In genomic region chr8:90964044-90964443, GRCm38 (mm10) we compare ENCODE assay signal across 24 mouse cellular contexts.
A peak's percentile ranks its signal among the peaks of the same experiment; 100 is the strongest.
DNase-seq lines count a peak whose midpoint lies in the region; ATAC-seq and TF ChIP-seq lines count a peak whose summit lies in the region.
"Had no signal": no experiment of that assay in that cellular context is flagged by ENCODE, and none has a peak within 500 bp of the region (broad histone marks: within the 10 kb centered on the region; RNA-seq: fewer than 3 reads in every experiment).

No protein-coding gene starts in this region.

- intact Hi-C loops in left cerebral cortex, adult 2 months (cut with DNase I): no loop called here

- peaks cover 24% of the 10 kb centered on the region for H3K4me1 ChIP-seq in forebrain, embryonic 16.5 days (replicated peaks; ENCODE audit: control insufficient read depth, insufficient read depth, low read length)
- H3K4me1 ChIP-seq in forebrain, embryonic 10.5 days: peaks cover 10% of the 10 kb centered on the region
- peaks cover 7% of the 10 kb centered on the region for H3K4me1 ChIP-seq in midbrain, postnatal 0 days (ENCODE audit: insufficient read depth, low read length)
- peaks cover 31% of the 10 kb centered on the region for H3K4me1 ChIP-seq in midbrain, embryonic 16.5 days (ENCODE audit: control insufficient read depth, insufficient read depth, low read length)

- no peak overlapping the region for H3K4me3 ChIP-seq in forebrain, embryonic 16.5 days (replicated peaks; ENCODE audit: low read length)
- H3K4me3 ChIP-seq in forebrain, embryonic 10.5 days: no peak overlapping the region
- no peak overlapping the region for H3K4me3 ChIP-seq in midbrain, postnatal 0 days (ENCODE audit: low read depth, low read length)
- H3K4me3 ChIP-seq in midbrain, embryonic 16.5 days (ENCODE audit: low read depth, low read length): no peak overlapping the region
- no peak overlapping the region for H3K4me3 ChIP-seq in macrophage (ENCODE audit: inconsistent target)
- H3K4me3 ChIP-seq in left cerebral cortex, adult 2 months: no peak overlapping the region
- H3K4me3 ChIP-seq: embryonic facial prominence, embryonic 15.5 days; erythroblast, embryonic 14.5 days; gastrocnemius, adult 2 months; heart, embryonic 10.5 days; hindbrain, embryonic 15.5 days had no signal

- no peak overlapping the region for H3K4me2 ChIP-seq in forebrain, embryonic 16.5 days (ENCODE audit: low read length)
- H3K4me2 ChIP-seq in midbrain, postnatal 0 days (ENCODE audit: low read depth, low read length, poor library complexity, severe bottlenecking): no peak overlapping the region
- no peak overlapping the region for H3K4me2 ChIP-seq in midbrain, embryonic 16.5 days (ENCODE audit: low read length)
- H3K4me2 ChIP-seq: embryonic facial prominence, embryonic 15.5 days; hindbrain, embryonic 15.5 days had no signal

- WGBS in forebrain, embryonic 16.5 days: 43% methylated on average over 2 of the region's 2 CpGs
- 94% methylated on average over 2 of the region's 2 CpGs for WGBS in forebrain, embryonic 10.5 days
- WGBS in midbrain, postnatal 0 days: 84% methylated on average over 2 of the region's 2 CpGs
- 74% methylated on average over 2 of the region's 2 CpGs for WGBS in midbrain, embryonic 16.5 days
- 93% methylated on average over 2 of the region's 2 CpGs for WGBS in macrophage (ENCODE audit: missing documents)

- peaks cover 88% of the 10 kb centered on the region for H3K79me2 ChIP-seq in macrophage (ENCODE audit: inconsistent target)

- no peaks in the 10 kb centered on the region for H3K36me3 ChIP-seq in forebrain, embryonic 16.5 days (ENCODE audit: control insufficient read depth, insufficient read depth)
- peaks cover 29% of the 10 kb centered on the region for H3K36me3 ChIP-seq in forebrain, embryonic 10.5 days (replicated peaks)
- H3K36me3 ChIP-seq in midbrain, postnatal 0 days (ENCODE audit: insufficient read depth, low read length): no peaks in the 10 kb centered on the region
- 0 out of 2 replicates have a peak, but pooled peaks cover 2% of the 10 kb centered on the region for H3K36me3 ChIP-seq in midbrain, embryonic 16.5 days (ENCODE audit: control insufficient read depth, insufficient read depth, low read length)
- H3K36me3 ChIP-seq in macrophage (ENCODE audit: inconsistent target): no peaks in the 10 kb centered on the region
- H3K36me3 ChIP-seq: hindbrain, embryonic 15.5 days had no signal

- no peak overlapping the region for H3K9ac ChIP-seq in forebrain, embryonic 16.5 days (replicated peaks; ENCODE audit: low read depth, low read length)
- no peak overlapping the region for H3K9ac ChIP-seq in midbrain, postnatal 0 days (replicated peaks; ENCODE audit: low read length, poor library complexity, severe bottlenecking)
- H3K9ac ChIP-seq in midbrain, embryonic 16.5 days (ENCODE audit: low read depth, low read length): no peak overlapping the region
- H3K9ac ChIP-seq: embryonic facial prominence, embryonic 15.5 days; hindbrain, embryonic 15.5 days had no signal

- no peaks in the 10 kb centered on the region for H3K27me3 ChIP-seq in forebrain, embryonic 16.5 days (replicated peaks; ENCODE audit: control insufficient read depth, insufficient read depth, low read length)
- H3K27me3 ChIP-seq in forebrain, embryonic 10.5 days (ENCODE audit: poor library complexity, severe bottlenecking): no peaks in the 10 kb centered on the region
- no peaks in the 10 kb centered on the region for H3K27me3 ChIP-seq in midbrain, postnatal 0 days (ENCODE audit: insufficient read depth, low read length)
- no peaks in the 10 kb centered on the region for H3K27me3 ChIP-seq in midbrain, embryonic 16.5 days (ENCODE audit: control insufficient read depth, insufficient read depth, low read depth, low read length)
- H3K27me3 ChIP-seq: embryonic facial prominence, embryonic 15.5 days; hindbrain, embryonic 15.5 days had no signal

- H3K9me3 ChIP-seq in forebrain, embryonic 16.5 days (ENCODE audit: control insufficient read depth, low read length): no peaks in the 10 kb centered on the region
- no peaks in the 10 kb centered on the region for H3K9me3 ChIP-seq in forebrain, embryonic 10.5 days
- no peaks in the 10 kb centered on the region for H3K9me3 ChIP-seq in midbrain, postnatal 0 days (ENCODE audit: low read length)
- no peaks in the 10 kb centered on the region for H3K9me3 ChIP-seq in midbrain, embryonic 16.5 days (replicated peaks; ENCODE audit: control insufficient read depth, low read length, poor library complexity, severe bottlenecking)
- H3K9me3 ChIP-seq: embryonic facial prominence, embryonic 15.5 days; heart, embryonic 10.5 days; hindbrain, embryonic 15.5 days had no signal

- no peak overlapping the region for H3K27ac ChIP-seq in forebrain, embryonic 16.5 days (ENCODE audit: low read length)
- H3K27ac ChIP-seq in forebrain, embryonic 10.5 days: no peak overlapping the region
- no peak overlapping the region for H3K27ac ChIP-seq in midbrain, postnatal 0 days (ENCODE audit: low read depth, low read length)
- H3K27ac ChIP-seq in midbrain, embryonic 16.5 days (ENCODE audit: low read length): no peak overlapping the region
- 0 out of 2 replicates have a peak overlapping the region, but pooled peaks have one; percentile 79 for H3K27ac ChIP-seq in macrophage
- H3K27ac ChIP-seq in left cerebral cortex, adult 2 months: no peak overlapping the region
- H3K27ac ChIP-seq: embryonic facial prominence, embryonic 15.5 days; gastrocnemius, adult 2 months; heart, embryonic 10.5 days; hindbrain, embryonic 15.5 days had no signal

- DNase-seq in forebrain, embryonic 10.5 days (ENCODE audit: extremely low spot score, low spot score): no peak
- DNase-seq in midbrain, postnatal 0 days (ENCODE audit: low spot score): peak; percentile 32
- DNase-seq in heart, adult 9 months (ENCODE audit: low spot score in 2 of 2): no peak
- DNase-seq in left cerebral cortex, adult 2 months (ENCODE audit: extremely low spot score in 1 of 2, low spot score in 2 of 2): no peak
- DNase-seq: adrenal gland, adult 2 months; adrenal gland, postnatal 25 days; cerebellum, adult 11 months; cerebellum, adult 8-10 months; cerebellum, postnatal 14 days; embryo, embryonic 11 days; gastrocnemius, adult 2 months; gastrocnemius, postnatal 36 days; heart, adult 11 months; heart, postnatal 10 days; heart, postnatal 4 days had no signal

- 0 out of 2 replicates have a peak, but pooled peaks have one; percentile 38 for ATAC-seq in forebrain, embryonic 16.5 days
- no peak for ATAC-seq in midbrain, postnatal 0 days (ENCODE audit: low FRiP score)
- ATAC-seq in midbrain, embryonic 16.5 days: no peak
- ATAC-seq: inflammation-experienced regulatory T-cells, adult 6 months; intestine, postnatal 0 days had no signal

- TF ChIP-seq CTCF in midbrain, postnatal 0 days (IDR thresholded peaks at IDR 0.05): no peak
- no peak for TF ChIP-seq CTCF in left cerebral cortex, adult 2 months (IDR thresholded peaks at IDR 0.05)
